Mouse (Mus musculus): ENCODE data around the gene Piezo1. TPM values are rescaled to one million over a fixed set of nuclear protein-coding genes. Genes with fewer than 3 reads are reported as not detected.

Gene Piezo1
- polyA plus RNA-seq (2014; fragmentation: Illumina TruSeq; extraction: RNeasy Lipid Tissue Mini Kit (QIAGEN cat#74804); ENCODE audit: low replicate concordance), result 0.26 TPM

DNA sequence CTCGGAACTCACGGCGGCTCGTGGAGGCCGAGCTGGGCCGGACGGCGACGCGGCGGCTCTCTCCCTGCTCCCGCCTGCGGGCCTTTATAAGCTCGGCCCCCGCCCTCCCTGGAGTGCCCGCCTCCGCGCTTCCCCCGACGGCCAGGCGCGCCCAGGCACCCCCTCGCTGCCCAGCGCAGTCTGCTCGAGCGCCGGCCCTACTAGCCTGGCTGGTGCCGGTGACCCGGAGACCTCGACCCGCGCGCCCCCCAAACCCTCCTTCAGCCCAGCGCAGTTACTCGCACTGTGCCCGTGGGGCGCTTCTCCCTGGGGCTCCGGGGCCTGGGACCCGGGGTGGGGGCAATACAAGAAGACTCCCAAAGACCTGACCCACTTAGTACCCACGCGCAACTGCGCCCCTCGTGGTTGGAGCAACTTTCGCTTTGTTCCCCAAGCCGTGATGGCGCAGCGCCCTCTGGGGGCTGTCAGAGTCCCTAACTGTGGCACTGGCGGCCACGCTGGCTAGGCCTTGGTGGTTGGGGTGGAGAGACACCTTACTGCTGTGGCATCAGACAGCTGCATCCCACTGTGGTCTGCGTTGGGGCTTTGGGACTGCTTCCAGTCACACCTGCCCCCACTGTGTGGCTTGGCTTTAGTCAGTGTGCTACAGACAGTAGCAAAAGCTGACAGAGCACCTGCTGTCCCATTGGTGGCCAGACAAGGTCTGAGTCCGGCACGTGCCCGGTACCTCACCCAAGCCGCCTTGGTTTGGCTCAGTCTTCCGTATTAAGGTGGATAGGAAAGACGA is at the start of gene Piezo1:
Gene Piezo1 (minus strand): TSS at position 65 of the 787 bp plus-strand sequence.

DNA sequence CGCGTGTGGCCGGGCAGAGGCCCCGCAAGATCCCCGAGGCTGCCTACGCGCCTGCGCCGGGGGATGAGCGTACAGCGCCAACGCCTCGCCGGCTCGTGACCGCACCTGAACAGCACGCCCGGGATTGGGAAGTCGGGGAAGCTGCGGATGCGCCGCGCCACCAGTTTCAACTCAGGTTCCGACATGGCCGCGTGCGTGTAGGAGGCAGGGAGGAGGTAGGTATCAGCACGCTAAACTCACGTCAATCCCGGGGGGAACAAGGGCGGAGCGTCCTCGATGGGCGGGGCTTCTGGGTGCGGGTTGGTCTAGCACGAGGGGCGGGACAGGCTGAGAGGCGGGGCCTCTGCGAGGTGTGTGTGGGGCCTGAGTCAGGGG is 25.5 kb upstream of the Piezo1 start, which contains the start of gene Aprt:
Gene Aprt (minus strand): TSS at position 262 of the 375 bp plus-strand sequence.

DNA sequence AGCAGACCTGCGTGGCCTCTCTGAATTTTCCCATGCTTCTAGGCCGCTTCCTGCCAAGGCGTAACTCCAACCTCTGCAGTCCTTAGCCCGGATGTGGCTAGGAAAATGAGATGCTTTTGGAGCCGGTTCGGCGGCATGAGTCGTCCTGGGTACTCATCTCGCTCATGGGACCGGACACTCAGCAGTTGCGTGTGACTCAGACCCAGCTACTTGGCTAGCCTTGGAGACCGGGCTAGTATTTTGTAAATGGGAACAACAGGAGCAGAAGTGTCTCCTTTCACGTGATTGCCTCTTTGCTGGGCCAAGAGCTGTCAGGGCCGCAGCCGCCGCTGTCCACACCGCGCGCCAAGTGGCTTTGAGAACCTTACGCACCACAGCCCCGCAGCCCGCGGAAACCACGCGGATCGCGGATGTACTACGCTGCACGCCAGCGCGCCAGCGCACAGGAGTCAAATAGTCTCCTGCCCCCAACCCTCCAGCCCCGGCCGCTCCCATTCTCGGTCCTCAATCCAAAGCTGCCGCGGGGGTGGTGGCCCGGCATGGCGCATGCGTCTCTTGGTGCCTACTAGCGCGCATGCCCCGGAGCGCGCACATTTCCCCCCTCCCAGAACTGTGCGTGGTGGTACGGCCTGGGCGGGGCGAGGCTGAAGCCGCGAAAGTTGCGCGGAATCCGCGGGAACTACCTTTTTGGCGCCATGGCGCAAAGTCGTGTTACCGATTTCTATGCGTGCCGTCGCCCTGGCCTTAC is 16.4 kb upstream of the Piezo1 start, which contains the start of gene Cdt1:
Gene Cdt1 (plus strand): TSS at position 655 of the 748 bp plus-strand sequence.

DNA sequence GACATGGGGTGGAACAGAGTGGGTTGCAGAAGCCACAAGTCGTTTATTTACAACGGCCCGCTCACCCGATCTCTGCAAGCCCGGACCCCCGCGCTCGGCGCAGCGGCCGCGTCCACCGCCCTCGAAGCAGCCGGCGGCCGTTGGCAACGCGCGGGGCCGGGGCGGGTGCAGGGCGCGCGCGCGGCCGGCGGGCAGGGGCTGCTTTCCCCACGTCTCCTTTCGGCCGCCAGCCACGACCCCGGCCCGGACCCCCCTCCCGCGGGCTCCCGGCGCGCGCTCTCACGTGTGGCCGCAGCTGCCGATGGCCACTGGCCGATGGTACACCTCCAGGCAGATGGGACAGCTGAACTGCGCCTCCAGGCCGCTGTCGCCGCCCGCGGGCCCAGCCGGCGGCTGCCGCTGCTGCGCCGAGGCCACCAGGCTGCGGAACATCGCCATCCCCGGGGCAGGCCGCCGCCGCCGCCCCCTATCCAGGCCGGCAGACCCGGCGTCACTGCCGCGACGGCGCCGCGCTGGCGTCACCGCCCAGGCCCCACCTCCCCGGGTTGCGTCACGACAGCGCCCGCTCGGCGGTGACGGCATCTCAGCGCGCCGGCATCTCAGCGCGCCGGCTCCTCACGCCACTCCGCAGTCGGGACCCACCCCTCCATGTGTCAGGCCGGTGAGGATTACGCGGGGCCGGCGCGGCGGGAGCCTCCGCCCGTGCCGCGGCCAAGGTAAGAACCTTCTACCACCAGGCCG is 75.4 kb downstream of the Piezo1 start, which contains the start of the genes Rnf166 and Ctu2:
Gene Rnf166 (minus strand): TSS at position 485 of the 741 bp plus-strand sequence.
Gene Ctu2 (plus strand): TSS at position 564 of the 741 bp plus-strand sequence.

DNA sequence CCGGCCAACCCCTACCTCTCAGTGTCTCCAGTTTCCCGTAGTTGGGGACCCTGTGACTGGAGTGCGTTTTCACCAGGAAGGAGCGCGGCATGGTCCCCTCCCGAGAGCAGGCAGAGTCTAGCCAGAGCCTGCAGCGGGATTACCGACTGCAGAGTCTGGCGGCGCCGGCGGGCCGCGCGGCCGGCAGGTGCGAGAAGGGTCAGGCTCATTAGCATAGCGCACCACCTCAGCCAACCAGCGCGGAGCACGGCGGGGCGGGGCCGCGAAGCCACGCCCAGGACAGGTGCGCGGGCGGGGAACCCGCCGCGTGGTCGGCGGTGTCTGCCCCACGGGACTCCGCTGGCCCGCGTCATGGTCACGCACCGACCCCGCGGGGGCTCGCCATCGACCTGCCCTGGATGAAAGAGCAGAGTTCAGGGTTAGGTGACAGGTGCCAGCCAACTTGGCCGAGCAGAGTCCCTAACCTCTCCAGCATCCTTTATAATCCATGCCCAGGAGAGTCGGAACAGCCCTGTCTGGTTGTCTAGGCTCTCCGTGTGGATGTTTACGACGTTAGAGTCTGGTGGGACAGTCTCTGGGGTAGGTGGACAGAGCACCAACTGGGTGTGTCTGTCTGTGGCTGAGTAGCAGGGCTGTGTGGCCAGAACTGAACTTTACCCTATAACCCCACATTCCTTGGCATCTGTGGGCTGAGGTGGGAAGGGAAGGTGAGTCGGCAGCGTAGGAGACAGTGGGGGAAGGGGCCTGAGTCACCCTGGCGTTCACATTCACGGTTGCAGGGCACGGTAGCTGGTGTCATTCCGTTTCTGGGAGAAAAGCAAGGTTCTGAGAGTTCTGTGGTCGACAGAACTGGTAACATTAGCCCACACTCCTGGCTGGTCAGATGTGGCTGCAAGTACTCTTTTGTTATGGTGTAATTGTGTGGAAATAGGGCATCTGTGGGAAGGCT is 90.3 kb downstream of the Piezo1 start, which contains the start of gene Snai3:
Gene Snai3 (minus strand): TSS at position 210 of the 949 bp plus-strand sequence.

DNA sequence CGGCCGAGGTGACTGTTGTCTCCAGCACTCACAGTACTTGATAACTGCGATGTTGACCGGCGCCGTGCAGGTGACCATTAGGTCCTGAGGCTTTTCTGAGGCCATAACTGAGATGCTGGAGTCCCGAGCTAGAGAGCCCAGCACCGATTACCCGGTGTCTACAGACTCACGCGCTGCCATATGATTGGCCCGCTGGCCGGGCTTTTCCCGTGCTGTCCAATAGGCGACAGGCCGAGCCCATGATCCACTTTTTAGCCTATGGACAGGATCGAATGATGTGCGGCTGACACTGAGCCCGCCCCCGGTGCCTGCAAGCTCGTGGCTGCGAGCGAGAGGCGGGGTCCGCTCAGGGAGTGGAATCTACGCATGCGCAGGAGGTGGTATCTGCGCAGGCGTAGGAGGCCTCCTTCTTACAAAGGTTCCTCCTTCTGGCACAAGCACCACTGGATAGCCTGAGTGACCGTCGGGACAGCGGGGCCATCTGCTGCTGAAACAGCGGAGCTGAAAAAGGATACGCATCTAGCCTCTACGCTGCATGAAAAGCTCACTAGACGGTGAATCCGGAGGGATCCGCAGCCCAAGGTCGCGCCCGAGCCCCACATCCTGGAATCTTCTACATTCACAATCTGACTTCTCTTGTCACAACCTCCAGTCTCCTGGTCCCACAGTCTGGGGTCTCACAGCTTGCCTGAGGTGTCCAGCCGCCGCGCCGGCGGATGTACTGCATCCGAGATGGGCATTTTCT is 107.7 kb downstream of the Piezo1 start, which contains the start of gene Mvd:
Gene Mvd (minus strand): TSS at position 161 of the 745 bp plus-strand sequence.

DNA sequence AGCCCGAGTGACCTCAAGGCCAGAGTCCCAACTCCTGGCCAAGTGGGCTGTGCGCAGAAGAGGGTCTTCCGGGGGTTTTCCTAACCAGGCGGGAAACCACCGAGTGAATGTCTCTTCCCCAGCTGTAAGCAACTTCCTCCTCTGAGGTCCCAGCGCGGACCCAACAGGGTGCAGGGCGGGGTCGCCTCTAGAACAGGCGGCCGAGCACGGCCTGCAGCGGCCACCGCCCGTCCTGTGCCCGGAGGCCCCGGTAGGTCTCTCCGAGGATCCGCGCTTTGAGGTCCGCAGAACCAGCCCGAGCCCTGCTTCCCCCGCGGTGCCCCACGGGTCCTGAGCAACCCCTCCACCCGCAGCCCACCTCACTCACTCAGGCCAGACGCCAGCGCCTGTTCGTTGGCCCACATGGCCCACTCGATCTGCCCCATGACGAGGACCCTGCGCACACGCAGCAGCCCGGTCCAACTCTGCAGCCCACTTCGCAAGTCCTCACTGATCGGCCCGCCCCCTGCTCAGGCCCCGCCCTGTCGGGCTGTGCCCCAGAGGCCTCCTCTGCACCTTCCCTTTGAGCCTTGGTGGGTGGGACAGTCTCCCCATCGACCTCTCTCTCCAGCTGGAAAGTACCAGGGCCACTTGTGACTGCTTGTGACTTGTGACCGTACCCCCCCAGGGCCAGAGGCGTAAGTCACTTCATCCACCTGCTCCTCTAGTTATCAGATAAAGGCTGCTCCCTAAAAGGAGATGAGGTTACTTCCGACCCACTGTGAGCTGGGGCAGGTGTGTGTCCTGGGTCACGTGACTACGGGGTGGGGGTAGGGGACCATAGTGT is 118.5 kb downstream of the Piezo1 start, which contains the start of gene Cyba:
Gene Cyba (minus strand): TSS at position 488 of the 826 bp plus-strand sequence.

Other genes with a start within 250 kb of the Piezo1 start
- not detected for gene Trhr2, start 190.6 kb downstream of the Piezo1 start, polyA plus RNA-seq (2014; fragmentation: Illumina TruSeq; extraction: RNeasy Lipid Tissue Mini Kit (QIAGEN cat#74804); ENCODE audit: low replicate concordance)
- gene Zc3h18, start 174.7 kb downstream of the Piezo1 start, polyA plus RNA-seq (2014; fragmentation: Illumina TruSeq; extraction: RNeasy Lipid Tissue Mini Kit (QIAGEN cat#74804); ENCODE audit: low replicate concordance), result 13.0 TPM
- not detected for gene Il17c, start 129.3 kb downstream of the Piezo1 start, polyA plus RNA-seq (2014; fragmentation: Illumina TruSeq; extraction: RNeasy Lipid Tissue Mini Kit (QIAGEN cat#74804); ENCODE audit: low replicate concordance)
- not detected for gene Cyba, start 118.4 kb downstream of the Piezo1 start, polyA plus RNA-seq (2014; fragmentation: Illumina TruSeq; extraction: RNeasy Lipid Tissue Mini Kit (QIAGEN cat#74804); ENCODE audit: low replicate concordance)
- gene Mvd, start 107.9 kb downstream of the Piezo1 start, polyA plus RNA-seq (2014; fragmentation: Illumina TruSeq; extraction: RNeasy Lipid Tissue Mini Kit (QIAGEN cat#74804); ENCODE audit: low replicate concordance), result not detected
- not detected for gene Snai3, start 90.6 kb downstream of the Piezo1 start, polyA plus RNA-seq (2014; fragmentation: Illumina TruSeq; extraction: RNeasy Lipid Tissue Mini Kit (QIAGEN cat#74804); ENCODE audit: low replicate concordance)
- gene Rnf166, start 75.3 kb downstream of the Piezo1 start, polyA plus RNA-seq (2014; fragmentation: Illumina TruSeq; extraction: RNeasy Lipid Tissue Mini Kit (QIAGEN cat#74804); ENCODE audit: low replicate concordance), result 10.5 TPM
- gene Ctu2, start 75.2 kb downstream of the Piezo1 start, polyA plus RNA-seq (2014; fragmentation: Illumina TruSeq; extraction: RNeasy Lipid Tissue Mini Kit (QIAGEN cat#74804); ENCODE audit: low replicate concordance), result not detected
- gene Cdt1, start 16.7 kb upstream of the Piezo1 start, polyA plus RNA-seq (2014; fragmentation: Illumina TruSeq; extraction: RNeasy Lipid Tissue Mini Kit (QIAGEN cat#74804); ENCODE audit: low replicate concordance), result 2.0 TPM
- gene Aprt, start 25.6 kb upstream of the Piezo1 start, polyA plus RNA-seq (2014; fragmentation: Illumina TruSeq; extraction: RNeasy Lipid Tissue Mini Kit (QIAGEN cat#74804); ENCODE audit: low replicate concordance), result 1.7 TPM
- gene Galns, start 60.1 kb upstream of the Piezo1 start, polyA plus RNA-seq (2014; fragmentation: Illumina TruSeq; extraction: RNeasy Lipid Tissue Mini Kit (QIAGEN cat#74804); ENCODE audit: low replicate concordance), result 1.4 TPM
- gene Trappc2l, start 60.3 kb upstream of the Piezo1 start, polyA plus RNA-seq (2014; fragmentation: Illumina TruSeq; extraction: RNeasy Lipid Tissue Mini Kit (QIAGEN cat#74804); ENCODE audit: low replicate concordance), result 1.9 TPM
- not detected for gene Pabpn1l, start 71.4 kb upstream of the Piezo1 start, polyA plus RNA-seq (2014; fragmentation: Illumina TruSeq; extraction: RNeasy Lipid Tissue Mini Kit (QIAGEN cat#74804); ENCODE audit: low replicate concordance)
- gene Cbfa2t3, start 147.8 kb upstream of the Piezo1 start, polyA plus RNA-seq (2014; fragmentation: Illumina TruSeq; extraction: RNeasy Lipid Tissue Mini Kit (QIAGEN cat#74804); ENCODE audit: low replicate concordance), result 1.5 TPM
- gene Acsf3, start 224.2 kb upstream of the Piezo1 start, polyA plus RNA-seq (2014; fragmentation: Illumina TruSeq; extraction: RNeasy Lipid Tissue Mini Kit (QIAGEN cat#74804); ENCODE audit: low replicate concordance), result 0.26 TPM